Mouse (Mus musculus): ENCODE results near the gene Phldb1.
A peak's percentile ranks its signal among the peaks of the same experiment; 100 is the strongest.

DNA sequence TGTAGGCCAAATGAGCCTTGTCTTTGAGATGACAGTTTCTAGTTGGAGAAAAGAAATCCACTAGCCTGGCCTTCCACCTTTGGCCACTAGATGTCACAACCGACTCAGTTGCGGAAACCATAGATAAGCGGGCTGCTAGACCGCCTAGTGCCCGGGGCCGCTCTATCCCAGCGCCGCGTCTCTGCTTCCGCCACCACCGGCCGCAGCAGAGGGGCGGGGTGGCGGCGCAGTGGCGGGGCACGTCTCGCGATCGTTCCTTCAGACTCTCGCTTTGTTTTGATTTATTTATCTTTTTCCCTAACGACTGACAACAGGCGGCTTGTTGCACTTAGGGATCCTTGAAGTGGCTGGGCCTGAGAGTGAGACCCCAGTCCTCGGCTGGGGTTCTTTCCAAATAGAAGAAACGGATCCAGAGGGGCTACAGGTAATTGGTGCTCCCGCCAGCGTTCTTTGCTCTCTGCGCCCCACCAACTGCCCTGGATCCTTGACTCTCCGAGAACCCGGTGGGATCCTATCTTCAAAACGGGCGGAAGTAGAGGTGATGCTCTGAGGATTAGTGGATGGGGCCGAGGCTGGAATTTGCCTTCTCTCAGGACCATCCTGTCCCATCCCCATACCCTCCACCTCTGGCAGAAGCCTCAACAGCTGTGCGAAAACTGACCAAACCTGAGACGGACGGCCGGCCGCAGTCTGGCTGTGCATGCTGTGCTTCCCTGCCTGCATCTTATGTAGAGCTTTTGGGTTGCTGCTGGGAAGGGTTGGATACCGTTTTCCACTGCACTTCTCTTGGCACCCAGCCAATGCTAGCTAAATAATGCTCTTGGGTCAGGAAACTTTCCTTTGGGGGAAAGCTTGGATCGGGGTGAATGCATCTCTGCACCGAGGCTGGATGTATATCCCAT, 38.0 kb upstream of the Phldb1 start:
- TF ChIP-seq POLR2A (IDR thresholded peaks at IDR 0.05; ENCODE audit: extremely low read depth, insufficient read depth, low read length) (peak; percentile 53; the same call in 1 of the 2 replicates), CTCF (IDR thresholded peaks at IDR 0.05; ENCODE audit: extremely low read depth, insufficient read depth, low read length) (peak; percentile 71)
